Mouse (Mus musculus): Measurements from ENCODE around the gene Birc2. TPM values are rescaled to one million over a fixed set of nuclear protein-coding genes. Genes with fewer than 3 reads are reported as not detected.

Gene Birc2
- 56.8 and 57.8 TPM in 2 replicates for polyA plus RNA-seq (2015; fragmentation: Nextera tagmentation; extraction: Ambion mirVana)

GRCm38 (mm10) chr9:7836905-7837805 lies at the start of gene Birc2:
TSS of gene Birc2 (minus strand) at chr9:7837064.
- peaks cover 22% of the 10 kb centered on the region for H3K4me1 ChIP-seq (replicated peaks; ENCODE audit: control insufficient read depth, insufficient read depth, low read length)
- H3K4me2 ChIP-seq (ENCODE audit: low read length) = peak within 1 kb of the TSS; percentile 74
- peak; percentile 97 for ATAC-seq
- 0 out of 2 replicates have a peak, but pooled peaks cover 4% of the 10 kb centered on the region for H3K36me3 ChIP-seq (ENCODE audit: control insufficient read depth, insufficient read depth)
- peak within 1 kb of the TSS; percentile 97 for H3K27ac ChIP-seq (ENCODE audit: low read length)
- no peaks in the 10 kb centered on the region for H3K27me3 ChIP-seq (replicated peaks; ENCODE audit: control insufficient read depth, insufficient read depth, low read length)
- H3K9ac ChIP-seq (replicated peaks; ENCODE audit: low read depth, low read length) = peak within 1 kb of the TSS; percentile 94
- no peaks in the 10 kb centered on the region for H3K9me3 ChIP-seq (ENCODE audit: control insufficient read depth, low read length)
- H3K4me3 ChIP-seq (replicated peaks; ENCODE audit: low read length) = peak within 1 kb of the TSS; percentile 84
- under 1% methylated on average over 68 of the region's 68 CpGs for WGBS

GRCm38 (mm10) chr9:7884346-7884745 lies 47.5 kb upstream of the Birc2 start:
- 97% methylated on average over 3 of the region's 3 CpGs for WGBS
- no peaks in the 10 kb centered on the region for H3K4me1 ChIP-seq (replicated peaks; ENCODE audit: control insufficient read depth, insufficient read depth, low read length)
- no peaks in the 10 kb centered on the region for H3K27me3 ChIP-seq (replicated peaks; ENCODE audit: control insufficient read depth, insufficient read depth, low read length)
- H3K9me3 ChIP-seq (ENCODE audit: control insufficient read depth, low read length) = no peaks in the 10 kb centered on the region; the same call in 1 of the 2 replicates
- no peak for ATAC-seq
- H3K4me2 ChIP-seq (ENCODE audit: low read length) = no peak overlapping the region
- no peak overlapping the region for H3K27ac ChIP-seq (ENCODE audit: low read length)
- no peak overlapping the region for H3K4me3 ChIP-seq (replicated peaks; ENCODE audit: low read length)
- no peaks in the 10 kb centered on the region for H3K36me3 ChIP-seq (ENCODE audit: control insufficient read depth, insufficient read depth)
- H3K9ac ChIP-seq (replicated peaks; ENCODE audit: low read depth, low read length) = no peak overlapping the region

GRCm38 (mm10) chr9:7882304-7882865 lies 45.5 kb upstream of the Birc2 start:
- Histone ChIP-seq H3K4me3 (replicated peaks; ENCODE audit: low read length) (no peak overlapping the region), H3K9ac (replicated peaks; ENCODE audit: low read depth, low read length) (no peak overlapping the region), H3K27me3 (replicated peaks; ENCODE audit: control insufficient read depth, insufficient read depth, low read length) (no peaks in the 10 kb centered on the region), H3K36me3 (ENCODE audit: control insufficient read depth, insufficient read depth) (no peaks in the 10 kb centered on the region), H3K4me1 (replicated peaks; ENCODE audit: control insufficient read depth, insufficient read depth, low read length) (no peaks in the 10 kb centered on the region), H3K4me2 (ENCODE audit: low read length) (no peak overlapping the region), H3K27ac (ENCODE audit: low read length) (no peak overlapping the region), H3K9me3 (ENCODE audit: control insufficient read depth, low read length) (no peaks in the 10 kb centered on the region; the same call in 1 of the 2 replicates)
- 86% methylated on average over 1 of the region's 1 CpGs for WGBS
- ATAC-seq = no peak

GRCm38 (mm10) chr9:7873511-7874211 lies 36.8 kb upstream of the Birc2 start:
- ATAC-seq = no peak
- Histone ChIP-seq H3K4me2 (ENCODE audit: low read length) (no peak overlapping the region), H3K4me3 (replicated peaks; ENCODE audit: low read length) (no peak overlapping the region), H3K36me3 (ENCODE audit: control insufficient read depth, insufficient read depth) (no peaks in the 10 kb centered on the region), H3K27ac (ENCODE audit: low read length) (no peak overlapping the region), H3K9ac (replicated peaks; ENCODE audit: low read depth, low read length) (no peak overlapping the region), H3K27me3 (replicated peaks; ENCODE audit: control insufficient read depth, insufficient read depth, low read length) (no peaks in the 10 kb centered on the region), H3K4me1 (replicated peaks; ENCODE audit: control insufficient read depth, insufficient read depth, low read length) (peaks cover 6% of the 10 kb centered on the region), H3K9me3 (ENCODE audit: control insufficient read depth, low read length) (no peaks in the 10 kb centered on the region)
- 94% methylated on average over 8 of the region's 8 CpGs for whole genome bisulfite sequencing

- Histone ChIP-seq H3K27ac (ENCODE audit: low read length) (no peak within 1 kb of the TSS), H3K4me3 (replicated peaks; ENCODE audit: low read length) (peak within 1 kb of the TSS; percentile 46), H3K9ac (replicated peaks; ENCODE audit: low read depth, low read length) (peak within 1 kb of the TSS; percentile 60), H3K4me2 (ENCODE audit: low read length) (peak within 1 kb of the TSS; percentile 81), H3K9me3 (ENCODE audit: control insufficient read depth, low read length) (no peaks in the 10 kb centered on the region), H3K36me3 (ENCODE audit: control insufficient read depth, insufficient read depth) (no peaks in the 10 kb centered on the region), H3K27me3 (replicated peaks; ENCODE audit: control insufficient read depth, insufficient read depth, low read length) (no peaks in the 10 kb centered on the region), H3K4me1 (replicated peaks; ENCODE audit: control insufficient read depth, insufficient read depth, low read length) (peaks cover 6% of the 10 kb centered on the region)
- WGBS = 10% methylated on average over 26 of the region's 26 CpGs
- ATAC-seq = peak; percentile 79
Observed at GRCm38 (mm10) chr9:7872775-7873439, 36.0 kb upstream of the Birc2 start, which contains the start of gene Birc3. TSS of gene Birc3 (minus strand) at chr9:7873186.

GRCm38 (mm10) chr9:7872044-7872774 lies 35.3 kb upstream of the Birc2 start:
- Histone ChIP-seq H3K27me3 (replicated peaks; ENCODE audit: control insufficient read depth, insufficient read depth, low read length) (no peaks in the 10 kb centered on the region), H3K4me2 (ENCODE audit: low read length) (peak overlapping the region; percentile 81), H3K9ac (replicated peaks; ENCODE audit: low read depth, low read length) (peak overlapping the region; percentile 60), H3K36me3 (ENCODE audit: control insufficient read depth, insufficient read depth) (no peaks in the 10 kb centered on the region), H3K4me1 (replicated peaks; ENCODE audit: control insufficient read depth, insufficient read depth, low read length) (peaks cover 6% of the 10 kb centered on the region), H3K4me3 (replicated peaks; ENCODE audit: low read length) (peak overlapping the region; percentile 46), H3K9me3 (ENCODE audit: control insufficient read depth, low read length) (no peaks in the 10 kb centered on the region), H3K27ac (ENCODE audit: low read length) (no peak overlapping the region)
- peak; percentile 54 for ATAC-seq
- 17% methylated on average over 23 of the region's 23 CpGs for WGBS

- Histone ChIP-seq H3K4me3 (replicated peaks; ENCODE audit: low read length) (no peak overlapping the region), H3K9ac (replicated peaks; ENCODE audit: low read depth, low read length) (no peak overlapping the region), H3K9me3 (ENCODE audit: control insufficient read depth, low read length) (no peaks in the 10 kb centered on the region), H3K4me2 (ENCODE audit: low read length) (no peak overlapping the region), H3K27ac (ENCODE audit: low read length) (no peak overlapping the region), H3K27me3 (replicated peaks; ENCODE audit: control insufficient read depth, insufficient read depth, low read length) (no peaks in the 10 kb centered on the region), H3K4me1 (replicated peaks; ENCODE audit: control insufficient read depth, insufficient read depth, low read length) (peaks cover 6% of the 10 kb centered on the region), H3K36me3 (ENCODE audit: control insufficient read depth, insufficient read depth) (no peaks in the 10 kb centered on the region)
- ATAC-seq = no peak
- WGBS = 67% methylated on average over 4 of the region's 4 CpGs
Observed at GRCm38 (mm10) chr9:7871316-7872043, 34.6 kb upstream of the Birc2 start.
